Mouse (Mus musculus) CH12.LX (cell line): Measurements from ENCODE around the gene Vmn2r110. TPM values are rescaled to one million over a fixed set of nuclear protein-coding genes. Genes with fewer than 3 reads are reported as not detected.

Experiments used
- DNase-seq: peaks from one replicate; pipeline ENCODE4 v3.0.0-alpha.2; 2013; ENCODE audit errors: extremely low read depth
- H3K27ac ChIP-seq: 2 replicates; pipeline ENCODE4 v1.5.1; 2012; ENCODE audit warnings: low read depth, mild to moderate bottlenecking, control low read depth, moderate library complexity; ENCODE audit not compliant: insufficient read depth
- H3K27me3 ChIP-seq: replicated peaks from 2 replicates; pipeline ENCODE3; 2012; ENCODE audit warnings: inconsistent platforms
- H3K36me3 ChIP-seq, 2 experiments: replicated peaks in 1 of 2; 2 replicates each; pipeline versions ENCODE3 to v1.6.1; 2012; ENCODE audit warnings: inconsistent platforms in 1 of 2, low read length in 1 of 2, mild to moderate bottlenecking in 1 of 2, mixed read lengths in 1 of 2, moderate library complexity in 1 of 2; ENCODE audit not compliant: control insufficient read depth in 1 of 2, insufficient read depth in 1 of 2
- H3K4me1 ChIP-seq, 2 experiments: 2 replicates each; pipeline ENCODE4 v1.6.1; 2012; ENCODE audit warnings: inconsistent platforms in 1 of 2, moderate library complexity in 1 of 2; ENCODE audit not compliant: insufficient read depth in 2 of 2, control insufficient read depth in 1 of 2
- H3K4me2 ChIP-seq: 2 replicates; pipeline ENCODE4 v1.6.1; 2012; ENCODE audit warnings: low read depth, mild to moderate bottlenecking, control low read depth; ENCODE audit not compliant: poor library complexity, insufficient read depth, severe bottlenecking
- H3K4me3 ChIP-seq, 3 experiments: fragments of 150-350 bp in 1 of 3; sonication (generic) in 1 of 3; replicated peaks in 1 of 3; 2 replicates each; pipeline versions ENCODE3 to v1.5.1; 2011 to 2012; ENCODE audit warnings: low read depth in 2 of 3, low read length in 2 of 3, mild to moderate bottlenecking in 2 of 3, moderate library complexity in 2 of 3, control low read depth in 1 of 3, improper control_type of control experiment in 1 of 3, inconsistent platforms in 1 of 3, mixed read lengths in 1 of 3; ENCODE audit not compliant: poor library complexity in 1 of 3
- H3K79me2 ChIP-seq: replicated peaks from 2 replicates; pipeline ENCODE4 v1.6.1; 2012; ENCODE audit warnings: mild to moderate bottlenecking, moderate library complexity; ENCODE audit not compliant: control insufficient read depth, poor library complexity, insufficient read depth, severe bottlenecking; ENCODE audit errors: extremely low read depth
- H3K9ac ChIP-seq: 2 replicates; pipeline ENCODE4 v1.6.1; 2012; ENCODE audit warnings: low read depth, mild to moderate bottlenecking, control low read depth, moderate library complexity; ENCODE audit not compliant: insufficient read depth
- H3K9me3 ChIP-seq: replicated peaks from 2 replicates; pipeline ENCODE3; 2012; ENCODE audit warnings: low read length, inconsistent platforms, mixed read lengths
- BHLHE40 ChIP-seq: IDR thresholded peaks from 2 replicates; pipeline ENCODE4 v1.6.1; 2011; ENCODE audit warnings: mild to moderate bottlenecking, low read depth, low read length, improper control_type of control experiment
- CHD1 ChIP-seq: IDR thresholded peaks from 2 replicates; pipeline ENCODE4 v1.6.1; 2012; ENCODE audit warnings: low read depth, low read length, improper control_type of control experiment, inconsistent platforms
- CHD2 ChIP-seq: IDR thresholded peaks from 2 replicates; pipeline ENCODE4 v1.6.1; 2011; ENCODE audit warnings: low read length, improper control_type of control experiment
- CTCF ChIP-seq, 2 experiments: IDR thresholded peaks in 1 of 2; conservative IDR thresholded peaks in 1 of 2; 2 replicates each; pipeline ENCODE4 v1.5.1; 2011 to 2012; ENCODE audit warnings: low read depth in 2 of 2, low read length in 2 of 2, improper control_type of control experiment in 1 of 2, inconsistent platforms in 1 of 2, mild to moderate bottlenecking in 1 of 2, moderate library complexity in 1 of 2
- E2F4 ChIP-seq: IDR thresholded peaks from 2 replicates; pipeline ENCODE4 v1.6.1; 2011; ENCODE audit warnings: low read depth, low read length, improper control_type of control experiment; ENCODE audit not compliant: insufficient replicate concordance
- ELF1 ChIP-seq: IDR thresholded peaks from 2 replicates; pipeline ENCODE4 v1.6.1; 2014; ENCODE audit warnings: low read depth, mild to moderate bottlenecking, inconsistent platforms, low read length, improper control_type of control experiment
- ETS1 ChIP-seq: conservative IDR thresholded peaks from 2 replicates; pipeline ENCODE4 v1.6.1; 2012; ENCODE audit warnings: low read depth, mild to moderate bottlenecking, inconsistent platforms, low read length, improper control_type of control experiment, moderate library complexity
- JUN ChIP-seq: IDR thresholded peaks from 2 replicates; pipeline ENCODE4 v1.6.1; 2011; ENCODE audit warnings: low read depth, mild to moderate bottlenecking, low read length, improper control_type of control experiment, moderate library complexity; ENCODE audit not compliant: insufficient read depth
- JUND ChIP-seq: conservative IDR thresholded peaks from 2 replicates; pipeline ENCODE4 v1.6.1; 2011; ENCODE audit warnings: low read depth, low read length, improper control_type of control experiment
- KAT2A ChIP-seq: IDR thresholded peaks from 2 replicates; pipeline ENCODE4 v1.6.1; 2012; ENCODE audit warnings: low read length, improper control_type of control experiment, inconsistent platforms; ENCODE audit not compliant: insufficient replicate concordance
- MAX ChIP-seq: IDR thresholded peaks from 2 replicates; pipeline ENCODE4 v1.6.1; 2011; ENCODE audit warnings: low read length, improper control_type of control experiment
- MAZ ChIP-seq: IDR thresholded peaks from 2 replicates; pipeline ENCODE4 v1.6.1; 2012; ENCODE audit warnings: low read depth, mild to moderate bottlenecking, inconsistent platforms, low read length, improper control_type of control experiment, moderate library complexity
- MYC ChIP-seq: IDR thresholded peaks from 2 replicates; pipeline ENCODE4 v1.6.1; 2011; ENCODE audit warnings: low read depth, mild to moderate bottlenecking, improper control_type of control experiment, low read length
- POLR2A ChIP-seq: IDR thresholded peaks from 2 replicates; pipeline ENCODE4 v1.6.1; 2011; ENCODE audit warnings: low read depth, mild to moderate bottlenecking, improper control_type of control experiment, low read length
- POLR2AphosphoS2 ChIP-seq: IDR thresholded peaks from 2 replicates; pipeline ENCODE4 v1.6.1; 2011; ENCODE audit warnings: low read depth, low read length, improper control_type of control experiment
- RAD21 ChIP-seq: IDR thresholded peaks from 2 replicates; pipeline ENCODE4 v1.6.1; 2011; ENCODE audit warnings: low read depth, mild to moderate bottlenecking, low read length, improper control_type of control experiment, moderate library complexity
- RCOR1 ChIP-seq: conservative IDR thresholded peaks from 2 replicates; pipeline ENCODE4 v1.6.1; 2012; ENCODE audit warnings: low read depth, mild to moderate bottlenecking, inconsistent platforms, low read length, improper control_type of control experiment
- SIN3A ChIP-seq: IDR thresholded peaks from 2 replicates; pipeline ENCODE4 v1.6.1; 2012; ENCODE audit warnings: low read length, improper control_type of control experiment, inconsistent platforms
- TBP ChIP-seq: conservative IDR thresholded peaks from 2 replicates; pipeline ENCODE4 v1.6.1; 2011; ENCODE audit warnings: low read depth, low read length, improper control_type of control experiment
- UBTF ChIP-seq: IDR thresholded peaks from 2 replicates; pipeline ENCODE4 v1.6.1; 2012; ENCODE audit warnings: low read depth, mild to moderate bottlenecking, inconsistent platforms, low read length, improper control_type of control experiment, moderate library complexity
- USF1 ChIP-seq: IDR thresholded peaks from 2 replicates; pipeline ENCODE4 v1.6.1; 2014; ENCODE audit warnings: low read depth, mild to moderate bottlenecking, inconsistent platforms, low read length, improper control_type of control experiment
- ZC3H11A ChIP-seq: IDR thresholded peaks from 2 replicates; pipeline ENCODE4 v1.6.1; 2012; ENCODE audit warnings: low read depth, mild to moderate bottlenecking, inconsistent platforms, low read length, improper control_type of control experiment
- ZKSCAN1 ChIP-seq: IDR thresholded peaks from 2 replicates; pipeline ENCODE4 v1.6.1; 2012; ENCODE audit warnings: low read depth, inconsistent platforms, low read length, improper control_type of control experiment, borderline replicate concordance
- ZMIZ1 ChIP-seq: IDR thresholded peaks from 2 replicates; pipeline ENCODE4 v1.6.1; 2012; ENCODE audit warnings: low read depth, mild to moderate bottlenecking, inconsistent platforms, low read length, improper control_type of control experiment
- dilution Hi-C: fragments of 300-500 bp; cut with MboI; formaldehyde crosslinking; loops from 2 replicates; pipeline ENCODE4 v1.14.3; 2020; ENCODE audit warnings: low sequenced_read_pairs; ENCODE audit not compliant: extremely low pct_unique_long_range_greater_than_20kb, extremely low pct_ligation_motif_present
- in situ Hi-C: fragments of 300-500 bp; cut with MboI; formaldehyde crosslinking; loops from 3 replicates; pipeline ENCODE4 v1.14.3; 2019; ENCODE audit warnings: low sequenced_read_pairs, low pct_ligation_motif_present, low pct_unique_long_range_greater_than_20kb, mixed read lengths
- polyA plus RNA-seq: library from polyadenylated mRNA; unstranded; fragments of >175 nt; gene quantifications from 2 replicates; pipeline ENCODE4 v1.2.1, GENCODE M21; 2012; ENCODE audit warnings: low read depth; ENCODE audit not compliant: insufficient read length
- total RNA-seq, 2 experiments: library from RNA; depleted of rRNA; stranded (reverse); fragments of 300-350 nt in 1 of 2; fragments of >200 nt in 1 of 2; gene quantifications; 2 replicates each; pipeline ENCODE4 v1.2.3; 2012 to 2014

Vmn2r110 gene
- total RNA-seq (2012; rRNA removed) (not detected in 2 replicates), total RNA-seq (2014; rRNA removed) (not detected in 2 replicates), polyA plus RNA-seq (not detected in 2 replicates)

DNA sequence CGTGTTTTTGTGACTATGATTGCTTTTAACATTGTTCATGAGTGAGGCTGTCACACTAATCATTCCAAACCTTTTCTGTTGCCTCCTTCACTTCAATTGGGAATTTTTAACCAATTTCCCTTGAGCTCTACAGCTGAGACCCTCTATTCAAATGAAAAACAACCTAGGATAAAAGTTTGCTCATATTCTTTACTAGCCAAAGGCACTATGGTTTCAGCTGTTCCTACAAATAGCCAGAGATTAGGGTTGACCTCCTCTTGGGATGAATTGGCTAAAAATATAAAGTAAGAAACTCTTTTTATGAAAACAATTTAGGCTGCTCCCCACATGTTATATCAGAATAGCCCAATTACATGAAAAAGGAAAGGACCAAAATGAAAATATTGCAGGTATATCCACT is at the start of gene Vmn2r110:
Gene Vmn2r110, minus strand, starts transcription at position 101 of the 400 bp plus-strand sequence.
- Histone ChIP-seq H3K36me3 (no peaks in the 10 kb centered on the region), H3K27me3 (no peaks in the 10 kb centered on the region), H3K79me2 (no peaks in the 10 kb centered on the region), H3K4me3 (no peak within 1 kb of the TSS), H3K27ac (no peak within 1 kb of the TSS), H3K4me2 (no peak within 1 kb of the TSS), H3K9me3 (no peaks in the 10 kb centered on the region), H3K9ac (no peak within 1 kb of the TSS), H3K4me1 (no peaks in the 10 kb centered on the region)
- TF ChIP-seq KAT2A, result no peak
- no peak for TF ChIP-seq POLR2AphosphoS2
- no peak for TF ChIP-seq CHD2
- no peak for TF ChIP-seq RCOR1
- TF ChIP-seq ELF1, result no peak
- no peak for TF ChIP-seq ZMIZ1
- TF ChIP-seq USF1, result no peak
- TF ChIP-seq BHLHE40, result no peak
- dilution Hi-C loops (no loop called here), in situ Hi-C loops (no loop called here)
- DNase-seq, result no peak

GRCm38 (mm10) chr17:20624777-20625176 is 28.6 kb upstream of the Vmn2r110 start, which contains the start of gene Fpr-rs3:
Gene Fpr-rs3, minus strand, starts transcription at chr17:20624877.
- Histone ChIP-seq H3K9me3 (no peaks in the 10 kb centered on the region), H3K79me2 (no peaks in the 10 kb centered on the region), H3K4me2 (no peak within 1 kb of the TSS), H3K27me3 (no peaks in the 10 kb centered on the region), H3K9ac (no peak within 1 kb of the TSS), H3K36me3 (no peaks in the 10 kb centered on the region), H3K4me3 (no peak within 1 kb of the TSS), H3K27ac (no peak within 1 kb of the TSS), H3K4me1 (no peaks in the 10 kb centered on the region)
- TF ChIP-seq MAX (no peak), JUND (no peak), JUN (no peak), CHD1 (no peak), RAD21 (no peak), TBP (no peak), MYC (no peak), CHD2 (no peak), SIN3A (no peak), RCOR1 (no peak), MAZ (no peak), POLR2AphosphoS2 (no peak), ZC3H11A (no peak), ZKSCAN1 (no peak), UBTF (no peak), POLR2A (no peak), CTCF (conservative IDR thresholded peaks at IDR 0.05 in 1 of 2, IDR thresholded peaks at IDR 0.05 in 1 of 2; ENCODE audit: low read depth in 2 of 2, low read length in 2 of 2) (no peak), E2F4 (no peak), ETS1 (no peak)
- dilution Hi-C loops (no loop called here), in situ Hi-C loops (no loop called here)
- DNase-seq, result no peak
